Mouse (Mus musculus) spleen, embryonic (tissue): ENCODE measurements around the gene Rpp21.

Experiments
- CTCF ChIA-PET: fragments of 350-600 bp; sonication (Branson Sonifier 250); formaldehyde crosslinking; loops from one replicate; lab custom pipeline; 2022; lab: Charles Lee

Gene Rpp21

DNA sequence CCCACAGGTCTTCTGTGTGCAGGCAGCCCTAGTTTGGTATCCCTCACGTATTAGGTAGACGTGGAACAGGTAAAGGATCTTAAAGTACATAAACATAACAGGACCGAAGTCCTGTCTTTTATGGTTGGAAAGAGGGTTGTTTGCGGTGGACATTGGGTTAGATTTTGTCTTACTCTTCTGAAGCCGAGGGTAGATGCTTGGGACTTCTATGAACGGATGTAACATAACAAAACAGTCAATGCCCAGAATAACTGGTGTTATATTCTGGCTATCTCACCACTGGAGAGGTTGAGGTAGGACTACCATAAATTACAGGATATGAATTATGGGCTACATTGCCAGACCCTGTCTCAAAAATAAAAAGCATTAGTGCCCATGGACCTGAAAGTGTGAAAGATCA, at the start of gene Rpp21:
Gene Rpp21, minus strand, starts transcription at position 101 of the 400 bp plus-strand sequence.
- CTCF ChIA-PET: interaction anchor here (1.4 kb wide), 1 partner anchor 9 kb away, joined by 4 read pairs; no protein-coding TSS in a partner anchor

DNA sequence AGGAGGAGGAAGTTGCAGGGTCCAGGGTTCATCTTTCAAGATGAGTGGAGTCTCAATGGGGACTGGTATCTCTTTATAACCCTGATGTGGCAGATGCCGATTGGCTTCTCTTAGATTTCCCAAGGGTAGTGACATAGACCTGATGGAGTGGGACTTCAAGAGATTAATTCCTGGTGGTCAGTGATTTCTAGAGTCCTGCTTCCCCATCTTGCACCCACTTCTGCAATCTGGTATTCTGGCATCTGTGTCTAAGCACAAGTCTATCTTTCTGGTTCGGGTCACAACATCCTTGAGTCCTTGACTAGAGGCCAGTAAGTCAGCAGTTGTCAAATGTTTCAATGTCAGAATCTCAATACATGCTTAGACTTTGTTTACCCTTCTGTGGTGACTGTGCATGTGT, 28.5 kb upstream of the Rpp21 start, which contains the start of gene H2-M10.2:
Gene H2-M10.2, minus strand, starts transcription at position 101 of the 400 bp plus-strand sequence.
- CTCF ChIA-PET: no interaction called here

DNA sequence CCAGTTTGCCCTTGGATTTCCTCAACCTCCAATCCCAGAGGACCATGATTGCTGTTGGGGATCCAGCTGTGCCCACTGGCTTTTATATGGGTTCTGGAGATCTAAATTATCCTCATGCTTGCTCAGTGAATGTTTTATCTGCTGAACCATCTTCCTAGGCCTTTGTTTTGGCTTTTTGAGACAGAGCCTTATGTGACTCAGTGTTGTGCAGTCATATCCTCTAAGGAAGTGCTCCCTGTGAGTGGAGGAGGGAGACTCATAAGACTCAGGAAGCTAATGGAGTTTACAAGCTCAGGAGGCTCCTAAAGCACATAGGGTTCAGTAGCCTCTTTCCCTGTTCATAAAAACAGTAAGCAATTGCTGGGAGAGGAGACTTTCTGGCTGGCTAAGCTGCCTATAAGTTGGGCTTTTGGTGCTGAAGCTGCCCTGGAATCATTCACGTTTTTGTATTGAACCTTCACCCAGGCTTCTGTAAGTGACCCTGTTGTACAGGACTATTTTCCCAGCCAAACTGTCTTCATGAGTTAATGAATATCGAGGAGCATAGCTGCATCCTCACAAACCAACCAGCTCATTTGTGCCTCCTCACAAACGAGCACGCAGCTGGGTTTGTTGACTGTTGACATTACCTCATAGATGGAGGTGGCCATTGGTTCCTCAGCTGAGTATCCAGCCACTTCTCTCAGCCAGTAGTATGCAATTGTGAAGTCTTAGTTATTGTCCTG, 23.8 kb upstream of the Rpp21 start:
- CTCF ChIA-PET: no interaction called here

DNA sequence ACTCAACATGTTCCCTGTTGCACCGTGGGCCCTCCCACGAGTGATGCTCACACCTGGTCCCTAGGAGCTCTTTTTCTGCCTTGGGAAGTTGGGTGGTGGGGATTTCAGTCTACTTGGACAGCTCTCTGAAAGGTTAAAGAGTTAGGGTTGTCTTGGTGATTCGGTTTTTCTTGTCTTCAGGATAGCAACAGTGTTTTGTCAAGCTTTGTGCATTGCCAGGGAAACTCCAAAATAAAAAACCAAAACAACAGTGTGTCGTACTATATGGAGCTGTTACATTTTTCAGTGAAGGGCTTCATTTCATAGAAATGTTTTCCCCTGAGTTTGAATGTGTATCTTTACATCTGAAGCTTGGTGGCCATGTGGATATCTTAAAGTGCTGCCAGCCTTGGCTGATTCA, 16.9 kb upstream of the Rpp21 start:
- CTCF ChIA-PET: interaction anchor here (0.6 to 0.9 kb wide), 2 partner anchors 10 to 47 kb away, joined by 3 to 5 read pairs; no protein-coding TSS in a partner anchor

DNA sequence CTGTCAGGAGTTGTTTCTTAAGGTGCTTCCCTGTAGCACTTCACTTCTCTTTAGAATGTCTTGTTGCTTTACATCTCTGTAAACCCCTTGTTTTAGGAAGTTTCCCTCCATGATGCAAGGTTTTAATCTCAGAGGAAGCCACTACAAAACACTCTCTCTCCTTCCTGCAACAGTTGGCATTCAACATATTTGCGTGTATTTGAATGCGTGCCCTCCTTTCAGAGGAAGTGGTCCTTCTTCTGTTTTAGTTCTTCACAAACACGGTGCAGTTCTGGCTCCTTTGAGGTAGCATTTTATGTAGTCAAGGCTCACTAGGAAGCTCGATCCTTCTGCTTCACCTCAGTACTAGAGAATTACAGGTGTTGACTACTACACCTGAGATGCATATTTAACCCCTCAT, 15.9 kb upstream of the Rpp21 start:
- CTCF ChIA-PET: no interaction called here

DNA sequence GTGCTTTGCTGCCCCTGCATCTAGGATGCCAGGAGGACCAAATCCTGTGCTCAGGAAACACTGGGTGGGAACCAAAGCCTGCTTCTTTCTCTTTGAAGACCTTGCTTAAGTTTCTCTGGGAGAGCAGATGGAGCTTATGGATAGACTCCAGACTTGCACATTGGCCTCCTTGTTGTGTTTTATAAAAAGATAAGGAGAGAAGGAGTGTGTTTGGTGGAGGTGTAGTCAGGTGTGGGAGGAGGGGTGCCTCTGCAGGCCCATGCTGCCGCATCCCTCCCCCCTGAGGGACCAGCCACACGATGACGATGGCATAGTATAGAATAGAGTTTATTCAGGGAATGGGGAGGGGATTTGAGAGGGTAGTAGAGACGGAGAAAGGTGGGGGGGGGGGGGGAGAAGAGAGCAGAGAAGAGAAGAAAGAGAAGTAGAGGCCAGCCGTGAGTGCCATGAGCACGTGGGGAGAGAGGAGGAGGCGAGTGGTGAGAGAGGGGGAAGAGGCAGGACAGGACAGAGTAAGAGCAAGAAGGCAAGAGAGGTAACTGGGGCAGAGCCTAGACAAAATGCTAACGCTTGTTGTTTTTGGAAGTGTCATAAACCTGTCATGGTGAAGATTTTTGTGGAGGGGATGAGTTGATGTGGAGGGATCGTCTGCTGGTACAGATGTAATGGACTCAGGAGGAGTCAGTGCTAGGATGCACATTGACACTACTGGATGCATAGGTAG, 14.9 kb upstream of the Rpp21 start:
- CTCF ChIA-PET: no interaction called here

DNA sequence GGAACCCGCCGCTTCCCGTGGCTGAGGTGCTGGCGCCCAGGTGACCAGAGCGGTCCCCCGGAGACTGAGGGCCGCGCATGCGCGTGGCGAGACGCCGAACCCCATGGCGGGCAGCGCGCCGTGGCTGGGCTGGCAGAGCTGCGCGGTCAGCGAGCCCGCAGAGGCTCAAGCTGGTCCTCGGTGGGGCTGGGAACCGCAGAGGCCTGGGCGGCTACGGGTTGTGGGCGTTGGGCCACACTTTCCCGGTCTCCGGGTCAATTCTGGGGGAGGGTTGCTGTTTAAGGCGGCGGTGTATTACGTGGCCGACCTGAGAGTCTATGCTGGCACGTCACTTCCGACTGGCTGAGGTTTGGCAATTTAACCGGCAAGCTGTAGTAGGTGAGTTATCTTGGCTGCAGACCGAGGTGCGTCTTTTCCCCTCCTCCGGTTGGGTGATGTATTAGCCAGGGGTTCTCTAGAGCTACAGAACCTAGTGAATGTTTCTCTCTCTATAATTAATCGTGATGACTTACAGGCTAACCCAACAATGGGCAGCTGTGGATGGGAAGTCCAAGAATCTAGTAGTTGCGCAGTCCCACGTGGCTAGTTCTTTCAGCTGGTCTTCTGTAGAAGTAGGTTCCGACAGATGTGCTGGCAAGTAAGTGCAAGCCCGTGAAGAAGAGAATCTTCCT, 13.9 kb upstream of the Rpp21 start, which contains the start of gene Trim39:
Gene Trim39, minus strand, starts transcription at position 662 of the 671 bp plus-strand sequence.
- CTCF ChIA-PET: interaction anchor here (0.5 to 0.9 kb wide), 2 partner anchors 10 to 275 kb away, joined by 3 read pairs; no protein-coding TSS in a partner anchor

DNA sequence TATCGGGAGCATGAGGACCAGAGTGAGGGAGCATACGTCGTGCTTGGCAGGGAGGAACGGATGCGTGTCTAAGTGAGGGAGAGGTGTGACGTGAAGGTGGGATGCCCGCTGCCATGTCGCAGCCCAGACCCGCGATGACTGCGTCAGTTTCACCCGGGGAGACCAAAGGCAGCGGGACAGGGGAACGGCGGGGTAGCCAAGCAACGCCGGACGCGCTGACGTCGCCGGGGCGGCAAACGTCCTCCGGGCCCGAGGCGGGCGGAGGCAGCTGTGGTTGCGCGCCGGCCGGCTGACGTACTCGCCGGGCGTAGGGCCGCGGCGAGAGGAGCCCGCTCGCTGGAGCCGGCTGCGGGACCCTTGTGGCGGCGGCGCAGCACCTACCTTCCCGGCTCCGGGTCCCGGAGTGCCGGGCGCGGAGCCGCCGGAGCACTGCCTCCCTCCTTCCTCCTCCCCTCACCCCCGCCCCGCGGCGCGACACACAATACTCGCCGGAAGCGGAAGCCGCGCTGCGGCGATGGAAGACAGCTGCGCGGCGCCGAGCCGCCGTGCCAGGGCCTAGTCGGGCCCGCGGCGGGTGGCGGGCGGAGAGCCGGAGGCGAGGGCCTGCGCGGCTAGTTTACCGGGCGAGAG, 13.2 kb upstream of the Rpp21 start:
- CTCF ChIA-PET: interaction anchor here (0.9 kb wide), 1 partner anchor 10 kb away, joined by 3 read pairs; no protein-coding TSS in a partner anchor

DNA sequence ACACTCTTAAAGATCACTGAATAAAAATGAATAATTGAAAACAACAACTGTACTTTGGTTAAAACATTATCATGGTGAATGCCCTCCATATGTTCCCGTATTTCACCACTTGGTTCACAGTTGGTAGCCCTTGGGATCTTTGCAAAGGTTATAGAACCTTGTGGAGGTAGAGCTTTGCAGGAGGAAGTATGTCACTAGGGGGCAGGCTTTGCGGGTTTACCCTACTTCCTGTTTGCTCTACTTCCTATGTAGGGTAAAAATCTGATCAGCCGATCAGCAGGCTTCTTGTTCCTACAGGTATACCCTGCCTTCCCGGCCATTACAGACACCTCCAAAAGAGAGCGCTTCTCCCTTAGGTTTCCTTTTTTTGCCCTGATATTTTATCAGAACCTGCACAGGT, 8.0 kb upstream of the Rpp21 start:
- CTCF ChIA-PET: interaction anchor here (2.0 kb wide), 1 partner anchor 8 kb away, joined by 4 read pairs; the partner anchor contains the start of gene Rpp21

DNA sequence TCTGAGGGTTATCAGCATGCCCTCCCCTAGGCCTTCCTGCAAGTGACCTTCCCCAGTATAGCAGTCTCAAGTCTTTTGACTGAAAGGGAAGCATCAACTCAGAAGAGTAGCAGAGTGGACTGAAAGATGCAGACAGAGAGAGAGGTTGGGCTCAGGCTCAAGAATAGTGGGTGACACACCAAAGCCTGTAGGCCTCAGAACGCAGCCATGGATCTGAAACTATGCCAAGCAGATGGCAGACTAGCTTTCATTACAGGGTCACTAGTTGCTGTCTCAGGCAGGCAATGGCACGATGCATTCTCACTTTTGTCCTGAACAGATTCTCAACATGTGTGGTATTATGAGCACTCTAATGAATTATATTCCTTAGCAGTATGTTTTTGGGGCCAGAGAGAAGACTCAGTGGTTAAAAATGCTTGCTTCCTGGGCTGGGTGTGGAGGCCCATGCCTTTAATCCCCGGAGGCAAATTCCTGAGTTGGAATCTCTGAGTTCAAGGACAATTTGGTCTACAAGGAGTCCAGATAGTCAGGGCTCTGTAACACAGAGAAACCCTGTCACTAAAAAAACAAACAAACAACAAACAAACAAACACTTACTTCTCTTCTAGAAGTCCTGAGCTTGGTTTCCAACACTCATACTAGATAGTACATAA, 6.5 kb upstream of the Rpp21 start:
- CTCF ChIA-PET: interaction anchor here (0.8 kb wide), 1 partner anchor 10 kb away, joined by 5 read pairs; no protein-coding TSS in a partner anchor

DNA sequence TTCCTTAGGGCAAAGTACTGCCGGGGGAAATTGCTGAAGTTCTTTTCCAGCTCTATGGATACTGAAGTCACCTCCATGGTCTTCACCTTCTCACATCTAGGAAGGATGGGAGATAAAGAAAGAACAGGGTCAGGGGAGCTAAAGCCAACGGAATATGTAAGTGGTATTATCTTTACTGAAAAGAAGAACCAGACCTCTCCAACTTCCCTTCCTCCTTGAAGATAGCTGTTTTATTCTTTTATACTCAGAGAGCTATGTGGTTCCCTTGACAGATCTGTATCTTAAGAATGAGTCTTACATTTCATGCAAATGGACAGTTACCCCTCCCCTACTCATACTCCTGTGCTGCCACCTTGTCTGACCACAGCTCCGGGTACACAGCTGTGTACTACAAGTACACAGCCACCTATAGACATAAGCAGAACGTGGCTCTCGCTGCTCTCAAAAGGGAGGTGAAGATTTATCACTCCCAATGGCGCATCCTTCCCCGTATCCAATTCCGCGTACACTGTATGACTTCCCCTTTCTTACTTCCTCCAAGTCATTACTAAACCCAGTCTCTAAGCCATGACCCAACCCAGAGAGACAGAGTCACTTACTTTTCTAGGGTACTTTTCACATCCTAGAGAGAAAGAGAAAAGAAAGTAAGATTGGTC, 3.8 kb upstream of the Rpp21 start:
- CTCF ChIA-PET: interaction anchor here (1.1 kb wide), 1 partner anchor 10 kb away, joined by 3 read pairs; the partner anchor contains the start of gene Trim39

DNA sequence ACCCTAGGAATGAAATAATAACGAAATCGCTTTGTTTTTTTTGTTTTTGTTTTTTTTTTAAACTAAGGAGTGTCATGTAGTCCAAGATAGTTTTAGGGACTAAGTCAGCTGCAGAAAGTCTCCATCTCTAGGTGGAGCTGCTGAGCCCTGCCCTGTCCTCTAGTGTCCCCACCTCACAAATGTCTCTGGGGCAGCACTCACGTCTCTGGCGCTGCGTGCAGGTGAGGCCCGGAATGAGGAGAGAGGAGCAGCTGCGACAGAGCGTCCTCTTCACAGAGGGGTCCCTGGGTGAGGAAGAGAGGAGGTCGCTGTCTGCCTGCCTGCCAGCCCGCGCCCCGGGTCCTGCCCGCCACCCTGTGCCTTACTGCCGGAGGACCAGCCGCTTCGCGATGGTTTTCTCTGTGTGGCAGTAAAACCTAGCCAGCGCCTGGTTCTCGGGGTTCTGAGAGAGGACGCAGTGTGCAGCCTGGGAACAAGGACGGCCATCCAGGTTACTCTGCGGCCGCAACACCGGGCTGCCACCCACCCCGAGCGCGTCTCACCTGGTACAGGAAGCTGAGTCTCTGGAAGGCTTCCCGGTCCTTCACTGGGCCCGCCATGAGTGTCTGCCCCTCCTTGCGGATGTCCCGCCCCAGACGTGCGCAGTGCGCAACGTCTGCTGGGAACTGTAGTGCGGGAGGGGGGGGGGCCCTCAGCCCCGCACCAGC, 475 bp downstream of the Rpp21 start:
- CTCF ChIA-PET: interaction anchor here (1.4 kb wide), 1 partner anchor 10 kb away, joined by 4 read pairs; no protein-coding TSS in a partner anchor

DNA sequence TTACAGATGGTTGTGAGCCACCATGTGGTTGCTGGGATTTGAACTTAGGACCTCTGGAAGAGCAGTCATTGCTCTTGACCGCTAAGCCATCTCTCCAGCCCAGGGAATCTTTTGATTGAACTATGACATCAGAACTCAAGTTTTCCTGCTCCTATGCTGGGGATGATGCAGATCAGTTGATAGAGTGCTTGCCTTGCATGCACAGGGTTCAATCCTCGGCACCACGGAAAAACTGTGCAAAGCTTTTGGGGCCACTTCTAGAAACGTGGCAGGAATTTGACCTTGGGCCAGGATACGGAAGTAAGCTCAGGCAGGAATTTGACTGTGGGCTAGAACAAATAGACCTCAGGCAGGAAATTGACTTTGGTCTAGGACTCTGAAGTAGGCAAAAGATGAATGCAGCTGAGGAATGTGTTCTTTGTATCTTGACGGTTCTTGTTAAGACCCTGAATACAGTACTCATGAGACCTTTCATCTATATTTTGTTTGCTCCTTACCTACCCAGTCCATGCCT, 4.7 kb downstream of the Rpp21 start:
- CTCF ChIA-PET: no interaction called here

DNA sequence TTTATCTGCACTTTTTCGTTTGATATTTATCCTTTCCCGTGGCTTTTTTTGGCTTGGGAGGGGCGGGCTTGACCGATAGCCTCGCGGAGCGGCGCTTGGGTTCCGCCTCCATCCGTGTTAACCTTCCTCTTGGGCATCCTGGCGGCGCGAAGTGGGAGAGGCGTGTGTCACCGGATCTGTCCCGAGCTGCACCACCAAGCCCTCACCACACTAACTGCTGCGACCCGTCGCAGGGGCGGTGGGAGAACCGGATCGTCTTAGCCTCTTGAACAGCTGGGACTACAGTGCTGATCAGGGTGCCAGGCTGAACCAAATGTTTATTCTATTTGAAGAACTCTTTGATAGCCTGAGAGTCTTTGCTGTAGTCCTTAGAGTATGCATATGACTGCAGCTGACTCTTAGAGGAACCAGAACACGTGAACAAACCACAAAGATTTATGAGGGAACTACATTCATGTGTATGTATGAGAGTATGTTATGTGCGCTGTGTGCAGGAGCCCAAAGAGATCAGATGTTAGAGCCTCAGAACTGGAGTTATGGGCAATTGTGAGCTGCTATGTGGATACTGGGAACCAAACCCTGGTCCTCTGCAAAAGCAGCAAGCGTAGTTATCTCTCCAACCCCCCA, 5.5 kb downstream of the Rpp21 start:
- CTCF ChIA-PET: interaction anchor here (0.7 kb wide), 1 partner anchor 9 kb away, joined by 3 read pairs; no protein-coding TSS in a partner anchor

DNA sequence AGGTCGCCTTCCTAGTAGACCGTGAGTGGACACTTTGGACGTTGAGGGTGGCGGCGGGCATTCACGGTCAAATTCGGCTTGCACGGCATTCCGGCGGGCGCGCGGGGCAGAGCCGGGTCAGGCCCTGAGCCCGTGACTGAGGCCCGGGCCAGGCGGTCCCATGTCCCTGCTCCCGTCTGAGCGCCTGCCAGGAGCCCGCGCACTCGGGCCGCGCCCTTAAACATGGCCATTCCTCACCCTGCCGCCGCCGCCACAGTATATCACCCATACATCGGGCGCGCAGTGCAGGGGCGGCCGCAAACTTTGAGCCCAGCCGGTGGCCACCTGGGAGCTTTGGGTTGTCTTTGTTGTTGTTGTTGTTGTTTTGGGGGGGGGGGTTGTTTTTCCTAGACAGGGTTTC, 9.0 kb downstream of the Rpp21 start:
- CTCF ChIA-PET: no interaction called here

DNA sequence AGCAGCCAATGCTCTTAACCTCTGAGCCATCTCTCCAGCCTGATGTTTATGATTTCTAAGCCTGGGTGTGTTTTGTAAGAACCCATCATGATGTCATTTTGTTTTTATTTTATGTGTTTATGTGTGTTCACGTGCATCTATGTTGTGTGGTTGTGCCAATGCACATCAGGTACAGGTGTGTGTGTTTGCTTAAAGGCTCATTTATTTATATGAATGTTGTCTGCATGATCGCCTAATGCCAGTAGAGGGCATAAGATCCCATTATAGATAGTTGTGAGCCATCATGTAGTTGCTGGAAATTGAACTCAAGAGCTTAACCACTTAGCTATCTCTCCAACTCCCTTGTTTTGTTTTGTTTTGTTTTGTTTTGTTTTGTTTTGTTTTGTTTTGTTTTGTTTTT, 12.1 kb downstream of the Rpp21 start:
- CTCF ChIA-PET: no interaction called here

DNA sequence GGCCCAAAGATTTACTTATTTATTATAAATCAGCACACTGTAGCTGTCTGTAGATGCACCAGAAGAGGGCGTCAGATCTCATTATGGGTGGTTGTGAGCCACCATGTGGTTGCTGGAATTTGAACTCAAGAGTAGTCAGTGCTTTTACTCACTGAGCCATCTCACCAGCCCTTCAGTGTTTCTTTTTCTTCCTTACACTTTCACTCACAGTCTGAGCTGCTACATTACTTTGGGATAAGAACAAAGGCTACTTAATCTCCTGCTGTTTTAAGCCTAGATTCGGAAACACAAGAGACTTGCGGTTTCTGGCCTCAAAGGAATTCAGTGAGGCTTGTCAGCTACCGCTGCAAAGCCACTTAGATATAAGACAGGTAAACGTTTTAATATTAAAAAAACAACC, 13.8 kb downstream of the Rpp21 start:
- CTCF ChIA-PET: interaction anchor here (0.7 kb wide), 1 partner anchor 175 kb away, joined by 4 read pairs; no protein-coding TSS in a partner anchor

DNA sequence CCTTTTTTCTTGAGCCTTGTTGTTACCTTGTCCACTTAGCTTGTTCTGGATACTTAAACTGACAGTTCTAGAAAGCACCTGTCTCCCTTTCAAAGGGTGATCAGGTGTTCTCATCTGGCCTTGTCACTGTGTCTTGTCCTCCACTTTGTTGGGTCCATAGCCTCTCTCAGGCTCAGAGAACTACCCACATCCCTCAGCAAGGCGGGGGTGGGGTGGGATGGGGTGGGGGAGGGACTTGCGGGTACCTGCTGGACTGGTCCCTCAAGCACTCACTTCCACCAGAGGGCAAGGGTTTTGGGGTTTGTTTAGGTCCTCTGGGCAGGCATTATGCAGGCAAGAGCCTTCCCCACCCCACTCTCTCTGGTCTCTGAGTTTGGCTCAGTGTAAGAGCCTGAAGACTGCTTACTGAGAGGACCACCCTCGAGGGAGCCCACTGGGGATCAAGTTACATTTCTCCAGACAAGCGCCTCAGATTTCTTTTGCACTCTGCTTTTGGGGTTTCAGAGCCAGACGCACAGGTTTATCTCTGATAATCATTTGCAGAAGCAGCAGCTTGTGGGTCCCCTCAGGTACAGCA, 17.1 kb downstream of the Rpp21 start:
- CTCF ChIA-PET: no interaction called here
